Mouse (Mus musculus): ENCODE results near the gene Nr1h2. TPM values are rescaled to one million over a fixed set of nuclear protein-coding genes. Genes with fewer than 3 reads are reported as not detected.

Gene Nr1h2
- total RNA-seq, 4 experiments from 2014 or later, result 61.1 to 71.4 (median 64.3) TPM

- no peak for DNase-seq (ENCODE audit: low spot score in 2 of 2)
Measured at GRCm38 (mm10) chr7:44585606-44586005, 31.9 kb upstream of the Nr1h2 start.

DNA sequence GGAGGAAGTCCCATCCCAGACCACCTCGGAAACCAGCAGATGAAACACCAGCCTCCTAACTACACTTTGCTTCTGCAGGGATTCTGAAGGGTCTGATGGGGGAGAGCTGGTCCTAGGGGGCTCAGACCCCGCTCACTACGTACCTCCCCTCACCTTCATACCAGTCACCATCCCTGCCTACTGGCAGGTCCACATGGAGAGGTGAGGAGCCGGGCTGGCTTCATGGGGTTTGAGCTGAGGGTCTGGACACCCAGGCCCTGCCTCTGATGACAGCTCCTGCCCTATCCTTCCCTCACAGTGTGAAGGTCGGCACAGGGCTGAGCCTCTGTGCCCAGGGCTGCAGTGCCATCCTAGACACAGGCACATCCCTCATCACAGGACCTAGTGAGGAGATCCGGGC is 31.2 kb upstream of the Nr1h2 start:
- DNase-seq (ENCODE audit: low spot score in 2 of 2), result no peak

DNA sequence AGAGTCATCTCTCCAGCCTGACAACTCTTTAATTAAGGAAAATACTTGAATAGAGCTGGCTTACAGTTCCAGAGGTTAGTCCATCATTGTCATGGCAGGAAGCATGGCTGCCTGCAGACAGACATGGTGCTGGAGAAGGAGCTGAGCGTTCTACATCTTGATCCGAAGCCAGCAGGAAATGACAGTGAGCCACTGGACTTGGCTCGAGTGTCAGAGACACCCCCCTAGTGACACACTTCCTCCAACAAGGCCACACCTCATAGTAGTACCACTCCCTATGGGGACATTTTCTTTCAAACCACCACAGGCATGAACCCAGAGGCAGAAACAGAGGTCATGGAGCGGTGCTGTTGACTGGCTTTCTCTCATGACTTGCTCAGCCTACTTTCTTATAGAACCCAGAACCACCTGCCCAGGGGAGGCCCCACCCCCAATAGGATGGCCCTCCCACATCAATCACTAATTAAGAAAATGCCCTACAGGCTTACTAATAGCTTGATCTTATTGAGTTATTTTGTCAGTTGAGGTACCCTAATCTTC is 30.6 kb upstream of the Nr1h2 start:
- no peak for DNase-seq (ENCODE audit: low spot score in 2 of 2)

DNA sequence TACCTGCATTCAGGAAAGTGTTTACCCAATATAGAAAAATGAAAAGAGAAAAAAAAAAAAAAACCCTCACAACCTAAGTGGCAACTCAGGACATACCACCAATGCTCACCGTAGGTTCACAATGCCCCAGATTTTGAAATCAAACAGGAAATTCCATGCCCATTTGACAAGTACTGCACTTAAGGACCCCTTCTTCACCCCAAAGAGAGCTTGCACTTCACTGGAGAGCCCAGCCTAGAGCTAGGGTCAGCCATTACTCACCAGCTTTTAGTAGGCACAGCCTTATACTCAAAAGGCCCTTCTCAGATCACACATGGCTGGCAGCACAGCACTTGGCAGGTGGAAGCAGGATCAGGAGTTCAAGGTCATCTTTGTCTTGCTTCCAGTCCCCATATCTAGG is 29.4 kb upstream of the Nr1h2 start:
- no peak for DNase-seq (ENCODE audit: low spot score in 2 of 2)

DNA sequence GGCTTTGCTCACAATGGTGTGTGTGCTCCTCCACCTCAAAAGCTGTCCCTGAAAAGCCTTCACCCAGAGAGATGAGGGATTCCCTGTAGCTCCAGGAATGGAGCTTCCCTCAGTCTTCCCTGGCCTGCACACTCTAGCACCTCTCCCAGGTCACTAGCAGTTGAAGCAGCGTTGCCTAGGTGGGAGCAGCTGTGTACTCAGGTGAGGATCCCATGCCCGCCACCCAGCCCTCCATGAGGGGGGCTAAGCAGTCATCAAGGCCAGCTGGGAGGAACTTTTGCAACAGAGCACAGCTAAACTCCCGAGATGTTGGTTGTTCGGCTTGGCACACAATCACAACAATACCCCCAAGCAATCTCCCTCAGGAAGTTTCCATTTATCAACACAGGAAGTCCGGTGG is 29.0 kb upstream of the Nr1h2 start:
- no peak for DNase-seq (ENCODE audit: low spot score in 2 of 2)

DNA sequence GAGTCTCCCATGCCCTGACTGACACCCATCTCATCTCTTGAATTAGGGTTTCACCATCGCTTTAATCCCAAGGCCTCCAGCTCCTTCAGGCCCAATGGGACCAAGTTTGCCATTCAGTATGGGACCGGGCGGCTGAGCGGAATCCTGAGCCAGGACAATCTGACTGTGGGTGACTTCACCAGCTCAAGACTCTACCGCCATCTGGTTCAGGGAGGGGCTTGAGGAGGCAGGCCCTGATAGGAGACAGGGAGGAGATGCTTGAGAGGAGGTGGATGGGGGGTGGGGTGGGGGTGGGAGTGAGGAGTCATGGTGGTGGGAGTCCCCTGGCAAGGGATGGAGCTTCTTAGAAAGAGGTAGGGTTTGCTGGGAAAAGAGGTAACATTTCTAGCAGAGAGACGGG is 27.9 kb upstream of the Nr1h2 start:
- DNase-seq (ENCODE audit: low spot score in 2 of 2), result no peak

GRCm38 (mm10) chr7:44576333-44576844 is 22.6 kb upstream of the Nr1h2 start:
- no peak for DNase-seq (ENCODE audit: low spot score in 2 of 2)

GRCm38 (mm10) chr7:44572956-44573484 is 19.3 kb upstream of the Nr1h2 start:
- no peak for DNase-seq (ENCODE audit: low spot score in 2 of 2)

- no peak for DNase-seq (ENCODE audit: low spot score in 2 of 2)
Measured at GRCm38 (mm10) chr7:44572213-44572701, 18.5 kb upstream of the Nr1h2 start, which contains the start of gene Napsa. Gene Napsa (plus strand): TSS chr7:44572380.

GRCm38 (mm10) chr7:44571811-44572210 is 18.1 kb upstream of the Nr1h2 start:
- no peak for DNase-seq (ENCODE audit: low spot score in 2 of 2)

GRCm38 (mm10) chr7:44570989-44571388 is 17.2 kb upstream of the Nr1h2 start:
- no peak for DNase-seq (ENCODE audit: low spot score in 2 of 2)

DNA sequence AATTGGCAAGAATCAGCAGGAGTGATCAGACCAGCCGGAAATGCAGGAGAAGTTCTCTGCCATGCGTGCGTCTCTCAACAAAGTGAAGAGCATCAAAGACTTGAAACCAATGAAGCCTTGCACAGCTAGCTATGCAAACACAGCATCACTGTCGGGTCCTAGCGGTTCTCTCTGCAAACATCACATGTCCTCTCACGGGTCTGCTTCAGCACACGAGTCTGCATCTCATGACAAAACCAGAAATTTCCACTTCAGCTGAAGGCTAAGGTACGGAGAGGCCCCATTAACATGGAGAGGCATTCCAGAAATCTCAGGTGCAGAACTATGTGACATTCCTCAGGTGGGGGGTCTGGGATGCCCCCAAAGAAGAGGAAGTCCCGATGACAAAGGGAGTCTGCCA is 15.1 kb upstream of the Nr1h2 start:
- no peak for DNase-seq (ENCODE audit: low spot score in 2 of 2)

DNA sequence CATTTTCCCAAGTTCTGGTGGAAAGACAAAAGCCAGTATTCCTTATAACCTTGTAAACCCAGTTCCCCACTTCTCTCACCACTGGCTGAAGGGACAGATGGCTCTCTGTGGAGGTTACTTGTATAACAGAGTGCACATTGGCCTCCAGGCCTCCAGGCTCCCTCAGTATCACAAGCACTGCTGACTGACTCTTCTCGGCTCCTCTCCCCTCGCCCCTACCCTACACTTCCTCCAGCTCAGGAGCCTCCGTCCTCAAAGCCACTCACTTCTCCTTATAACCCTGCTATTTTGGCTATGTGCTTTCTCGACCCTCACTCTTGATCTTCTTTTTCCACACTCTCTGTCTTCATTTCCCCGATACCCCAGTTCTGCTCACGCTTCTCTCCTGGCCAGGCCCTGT is 11.7 kb upstream of the Nr1h2 start:
- DNase-seq (ENCODE audit: low spot score in 2 of 2), result no peak

GRCm38 (mm10) chr7:44564486-44564885 is 10.7 kb upstream of the Nr1h2 start:
- DNase-seq (ENCODE audit: low spot score in 2 of 2), result no peak

DNA sequence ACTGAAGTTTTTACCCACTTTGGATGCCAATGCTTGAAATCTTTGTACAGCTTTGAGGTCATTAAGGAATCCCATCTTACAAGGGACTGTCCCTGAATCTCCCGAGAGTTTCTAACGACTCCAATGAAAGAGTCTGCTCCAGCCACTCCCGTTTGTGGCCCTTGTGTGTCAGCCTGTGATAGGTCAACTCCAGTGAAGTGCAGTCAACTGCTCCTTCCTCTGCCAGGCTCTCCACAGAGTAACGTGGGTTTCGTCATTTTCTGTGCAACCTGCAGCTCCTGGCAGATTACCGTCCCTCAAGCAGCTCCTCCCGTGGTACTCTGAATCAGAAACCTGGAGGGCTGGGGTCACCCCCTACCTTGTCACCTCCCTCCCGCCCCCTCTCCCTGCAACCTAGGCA is 9.5 kb upstream of the Nr1h2 start:
- no peak for DNase-seq (ENCODE audit: low spot score in 2 of 2)

DNA sequence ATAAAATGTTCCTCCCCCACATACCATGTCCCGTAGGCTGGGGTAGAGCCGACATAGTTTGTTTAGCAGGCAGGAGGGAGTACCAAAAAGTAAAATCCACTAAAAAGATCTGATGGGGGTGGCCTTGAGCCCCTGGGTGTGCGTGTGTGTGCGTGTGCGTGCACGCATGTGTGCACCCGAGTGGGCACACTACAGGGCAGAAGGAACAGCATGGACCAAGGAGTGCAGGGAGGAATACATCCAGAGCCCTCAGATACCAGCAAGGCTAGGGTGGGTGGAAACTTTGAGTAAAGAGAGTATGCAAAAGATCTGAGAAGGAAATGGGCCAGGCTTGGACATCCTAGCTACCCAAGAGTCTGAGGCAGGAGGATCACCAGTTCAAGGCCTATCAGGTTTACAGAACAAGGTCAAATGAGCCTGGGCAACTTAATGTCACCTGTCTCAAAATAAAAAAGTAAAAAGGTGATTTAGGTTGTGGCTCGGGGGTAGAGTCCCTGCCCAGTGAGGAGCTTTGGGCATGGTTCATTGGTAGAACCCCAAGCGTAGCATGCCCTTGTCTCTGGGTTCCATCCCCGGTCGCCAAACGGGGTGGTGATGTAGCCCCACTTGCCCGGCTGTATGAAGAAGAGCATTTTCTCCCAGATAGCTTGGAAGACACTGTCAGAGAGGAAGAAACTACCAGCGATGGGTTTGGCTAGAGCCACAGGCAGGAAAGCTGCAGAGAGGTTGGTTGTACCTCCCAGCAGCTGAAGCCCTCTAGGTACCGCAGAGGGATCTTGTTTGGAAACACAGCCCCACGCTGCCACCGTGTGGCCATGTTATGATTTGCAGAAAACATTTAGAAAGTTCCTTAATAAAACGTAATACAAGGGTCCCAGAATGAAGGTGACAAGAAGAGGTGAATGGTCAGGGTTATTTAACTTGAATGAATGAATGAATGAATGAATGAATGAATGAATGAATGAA is 7.0 kb upstream of the Nr1h2 start:
- peak in 1 of 2 experiments; percentile 74 for DNase-seq (ENCODE audit: low spot score in 2 of 2)

- no peak for DNase-seq (ENCODE audit: low spot score in 2 of 2)
Measured at GRCm38 (mm10) chr7:44557629-44558028, 3.9 kb upstream of the Nr1h2 start.

DNA sequence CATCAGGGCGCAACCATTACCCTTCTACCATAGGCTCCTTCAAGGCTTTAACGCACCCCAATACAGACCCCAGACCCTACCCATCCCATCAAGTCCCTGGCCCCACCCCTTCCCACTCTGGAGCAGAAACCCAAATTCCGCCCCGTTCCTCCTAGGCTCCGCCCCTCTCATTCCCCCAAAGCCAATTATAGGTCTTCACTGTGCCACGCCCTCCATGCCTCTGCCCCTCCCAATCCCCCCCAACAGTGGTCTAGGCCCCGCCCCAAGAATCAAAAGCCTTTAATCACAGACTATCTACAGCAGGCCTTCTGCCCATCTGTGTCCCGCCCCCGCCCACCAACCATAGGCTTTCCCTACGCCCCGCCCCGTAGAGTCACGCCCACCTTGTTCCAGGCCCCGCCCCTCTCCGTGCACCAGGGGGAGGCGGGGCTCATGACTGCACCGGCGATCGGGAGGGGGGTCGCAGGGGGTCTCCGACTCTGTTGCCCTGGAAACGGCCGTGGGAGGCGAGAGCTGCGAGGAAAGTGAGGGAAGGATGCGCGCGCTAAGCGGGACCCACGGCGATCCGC is 471 bp downstream of the Nr1h2 start:
- no peak for DNase-seq (ENCODE audit: low spot score in 2 of 2)

DNA sequence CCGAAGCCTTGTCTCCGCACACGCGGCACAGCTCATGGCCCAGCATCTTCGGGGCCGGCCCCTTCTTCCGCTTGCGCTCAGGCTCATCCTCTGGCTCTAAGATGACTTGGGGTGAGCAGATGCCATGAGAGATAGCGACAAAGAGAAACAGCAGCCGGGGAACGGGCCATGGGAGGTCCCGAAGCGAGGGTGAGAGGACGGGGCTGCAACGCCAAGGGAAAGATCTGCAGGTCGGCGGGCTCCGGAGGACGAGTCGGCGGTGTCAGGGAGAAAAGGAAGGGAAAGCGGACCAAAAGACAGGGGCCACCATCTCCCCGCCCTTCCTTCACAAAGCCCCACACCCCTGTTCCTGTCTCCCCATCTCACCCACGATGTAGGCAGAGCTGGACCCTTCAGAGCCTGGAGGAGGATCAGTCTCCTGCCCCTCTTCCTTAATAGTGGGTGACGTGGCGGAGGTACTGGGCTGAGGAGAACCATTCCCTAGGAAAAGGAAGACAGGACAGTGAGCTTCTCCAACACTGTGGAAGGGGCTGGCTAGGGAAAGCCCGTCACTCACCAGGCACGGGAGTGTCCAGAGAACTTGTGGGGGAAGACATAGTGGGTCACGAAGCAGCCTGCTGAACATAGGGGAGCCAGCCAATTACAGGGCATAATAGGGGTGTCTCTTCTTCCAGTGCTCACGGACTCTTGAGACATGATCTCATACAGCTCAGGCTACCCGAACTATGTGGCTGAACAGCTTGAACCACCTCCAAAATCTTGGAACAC is 1.4 kb downstream of the Nr1h2 start:
- DNase-seq (ENCODE audit: low spot score in 2 of 2), result no peak

- DNase-seq (ENCODE audit: low spot score in 2 of 2), result no peak
Measured at GRCm38 (mm10) chr7:44551731-44552130, 2.0 kb downstream of the Nr1h2 start.

- no peak for DNase-seq (ENCODE audit: low spot score in 2 of 2)
Measured at GRCm38 (mm10) chr7:44551301-44551700, 2.5 kb downstream of the Nr1h2 start.
